Mouse (Mus musculus) adrenal gland, postnatal 10 days (tissue): ENCODE measurements around the gene 9030612E09Rik. TPM values are rescaled to one million over a fixed set of nuclear protein-coding genes. Genes with fewer than 3 reads are reported as not detected.
A peak's percentile ranks its signal among the peaks of the same experiment; 100 is the strongest.

Experiments used
- DNase-seq: peaks from one replicate; pipeline ENCODE4 v3.0.0; 2021; ENCODE audit warnings: mixed read lengths
- long read RNA-seq, 2 experiments: library from polyadenylated mRNA; stranded (forward); transcript quantifications; one replicate each; pipeline ENCODE4 v2.0.0; 2021
- total RNA-seq, 2 experiments: library from RNA; stranded (reverse); gene quantifications; 2 replicates each; pipeline ENCODE4 v1.2.3; 2021

Gene 9030612E09Rik
- total RNA-seq = under 1 TPM; 0.33 to 0.51 TPM
- long read RNA-seq, experiment 1 = 0 reads
- long read RNA-seq, experiment 2, partial matches to known transcripts = 0 of 2 reads
- long read RNA-seq, experiment 2, other reads (novel, unspliced or antisense) = 0 of 2 reads

DNA sequence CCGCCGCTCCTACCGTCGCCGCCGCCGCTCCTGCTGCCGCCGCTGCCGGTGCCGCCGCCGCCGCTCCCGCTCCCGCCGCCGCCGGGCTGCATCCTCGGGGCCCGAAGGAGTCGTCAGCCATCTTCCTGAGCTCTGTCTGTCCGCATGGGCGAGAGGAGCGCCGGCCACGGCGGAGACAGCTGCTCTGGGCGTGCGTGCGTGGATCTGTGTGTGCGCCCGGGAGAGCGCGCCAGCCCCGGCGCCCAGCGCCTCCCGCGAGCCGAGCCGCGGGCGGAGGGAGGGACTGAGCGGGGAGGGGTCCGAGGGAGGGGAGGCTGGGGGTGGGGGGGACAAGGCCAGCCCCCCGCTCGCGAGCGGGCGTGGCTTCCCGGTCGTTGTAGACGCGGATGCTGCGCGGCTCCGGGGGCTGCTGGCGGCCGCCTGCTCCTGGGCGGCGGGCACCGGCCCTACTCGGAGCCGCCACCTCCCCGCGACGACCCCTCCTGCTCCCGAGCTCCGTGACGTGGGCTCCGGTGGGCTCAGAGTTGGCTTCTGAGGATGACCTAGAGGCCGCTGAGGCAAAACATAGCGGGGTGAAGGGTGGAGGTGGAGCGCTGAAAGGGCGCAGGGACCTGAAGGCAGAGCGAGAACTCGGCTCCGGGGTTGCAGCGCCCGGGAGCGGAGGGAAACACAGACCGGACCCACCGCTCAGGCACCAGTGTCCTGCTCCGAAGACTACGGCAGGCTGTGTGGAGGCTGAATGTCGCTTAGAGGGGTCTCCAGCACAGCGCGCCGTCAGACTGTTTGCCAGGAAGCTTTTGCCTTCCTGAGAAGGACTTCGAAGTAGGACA lies at the start of gene 9030612E09Rik, which contains the start of gene Sobp:
Gene 9030612E09Rik, plus strand, starts transcription at position 379 of the 830 bp plus-strand sequence.
Gene Sobp, minus strand, starts transcription at position 205 of the 830 bp plus-strand sequence.
- DNase-seq = peak; percentile 66

GRCm38 (mm10) chr10:43128750-43129149 lies 45.8 kb upstream of the 9030612E09Rik start:
- no peak for DNase-seq

- DNase-seq = no peak
These were observed 40.5 kb upstream of the 9030612E09Rik start for GRCm38 (mm10) chr10:43134027-43134426.

GRCm38 (mm10) chr10:43143173-43143572 lies 31.3 kb upstream of the 9030612E09Rik start:
- no peak for DNase-seq

DNA sequence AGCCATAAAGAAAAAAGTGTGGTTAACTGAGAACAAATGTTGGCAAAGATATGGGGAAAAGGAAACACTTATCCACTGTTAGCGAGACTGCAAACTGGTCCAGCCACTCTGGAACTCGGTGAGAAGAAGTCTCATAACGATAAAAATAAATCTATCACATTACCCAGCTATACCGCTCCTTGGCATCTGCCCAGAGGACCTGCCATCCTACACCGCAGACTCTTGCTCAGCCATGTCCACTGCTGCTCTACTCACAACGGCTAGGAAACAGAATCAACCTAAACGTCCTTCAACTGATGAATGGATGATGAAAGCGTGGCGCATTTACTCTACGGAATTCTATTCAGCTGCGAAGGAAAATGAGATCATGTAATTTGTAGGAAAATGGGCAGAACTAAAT lies 26.0 kb upstream of the 9030612E09Rik start:
- DNase-seq = no peak

- no peak for DNase-seq
These were observed 21.9 kb upstream of the 9030612E09Rik start for GRCm38 (mm10) chr10:43152643-43153042.

DNA sequence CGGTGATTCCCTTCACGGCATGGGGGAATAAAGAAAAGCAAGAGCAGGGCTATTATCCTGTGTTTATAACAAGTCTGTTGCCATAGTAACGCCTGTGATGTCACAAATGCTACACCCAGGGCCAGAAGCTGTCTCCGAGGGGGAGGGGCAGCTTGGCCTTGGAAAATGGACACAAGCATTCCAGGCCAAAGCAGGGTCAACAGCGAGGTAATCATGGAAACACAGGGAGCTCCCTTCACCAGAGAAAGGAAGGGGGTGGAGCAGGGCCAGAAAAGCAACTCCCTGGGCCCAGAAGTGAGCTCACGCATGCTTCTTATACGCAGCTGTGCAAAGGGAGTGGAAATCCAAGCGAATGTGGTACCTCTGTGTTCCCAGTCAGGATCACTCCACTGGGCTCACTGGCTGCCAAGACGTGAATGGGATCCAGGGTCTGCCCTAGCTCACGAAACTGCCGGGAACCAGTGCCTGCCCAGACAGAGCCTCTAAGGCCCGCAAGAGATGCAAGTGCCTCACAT lies 19.4 kb upstream of the 9030612E09Rik start:
- DNase-seq = peak; percentile 74

DNA sequence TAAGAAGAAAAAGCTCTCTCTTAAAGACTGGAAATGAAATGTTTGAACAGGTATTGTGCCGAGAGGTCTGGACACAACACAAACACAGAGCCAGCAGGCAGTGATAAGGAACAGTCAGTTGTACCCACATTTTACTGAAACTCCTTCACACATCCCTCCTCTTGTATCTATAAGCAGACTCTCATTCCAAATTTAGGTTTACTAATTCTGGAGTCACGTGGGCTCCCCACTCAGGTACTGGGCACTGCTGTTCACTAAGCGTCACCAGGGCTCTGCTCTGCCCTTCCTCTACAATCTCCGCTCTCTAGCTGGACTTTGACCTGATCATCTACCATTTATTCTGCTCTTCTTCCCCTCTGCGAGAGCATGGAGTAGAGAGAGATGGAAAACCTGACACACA lies 15.6 kb upstream of the 9030612E09Rik start:
- no peak for DNase-seq

DNA sequence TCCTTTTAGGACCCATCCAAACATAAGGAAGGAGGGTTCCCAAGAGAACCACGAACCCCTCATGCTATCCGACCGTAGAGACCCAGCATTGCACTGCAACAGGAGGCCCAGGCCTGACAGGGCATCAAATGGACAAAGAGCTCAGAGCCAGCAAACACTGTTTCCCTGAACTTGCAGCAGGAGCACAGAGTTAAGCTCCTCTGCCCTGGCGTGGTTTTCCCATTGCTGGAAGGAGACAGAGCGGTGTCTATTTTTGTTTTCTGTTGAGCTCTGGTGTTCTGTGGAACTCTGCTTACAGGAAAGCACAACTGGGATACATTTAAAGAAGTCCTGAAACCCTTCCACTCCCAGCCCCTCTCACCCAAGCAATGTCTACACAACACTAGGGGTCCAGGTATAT lies 15.2 kb upstream of the 9030612E09Rik start:
- no peak for DNase-seq

GRCm38 (mm10) chr10:43162318-43162717 lies 12.2 kb upstream of the 9030612E09Rik start:
- no peak for DNase-seq

GRCm38 (mm10) chr10:43164406-43164805 lies 10.1 kb upstream of the 9030612E09Rik start:
- DNase-seq = no peak

DNA sequence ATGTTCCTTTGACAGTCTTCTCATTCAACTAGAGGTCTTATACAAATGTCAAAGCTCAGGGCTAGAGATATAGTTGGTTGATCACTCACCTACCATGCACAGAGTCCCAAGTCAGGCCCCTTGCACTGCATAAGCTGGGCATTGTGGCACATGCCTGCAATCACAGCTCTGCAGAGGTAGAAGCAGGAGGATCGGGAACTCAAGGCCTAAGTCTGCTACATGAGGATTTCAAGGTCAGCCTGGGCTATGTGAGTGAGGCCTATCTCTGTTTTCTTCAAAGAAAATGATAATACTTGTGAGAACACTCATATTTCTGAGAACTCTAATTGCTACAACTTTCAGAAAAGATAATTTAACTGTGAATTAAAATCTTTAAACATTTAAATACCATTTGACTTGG lies 8.4 kb upstream of the 9030612E09Rik start:
- DNase-seq = no peak

DNA sequence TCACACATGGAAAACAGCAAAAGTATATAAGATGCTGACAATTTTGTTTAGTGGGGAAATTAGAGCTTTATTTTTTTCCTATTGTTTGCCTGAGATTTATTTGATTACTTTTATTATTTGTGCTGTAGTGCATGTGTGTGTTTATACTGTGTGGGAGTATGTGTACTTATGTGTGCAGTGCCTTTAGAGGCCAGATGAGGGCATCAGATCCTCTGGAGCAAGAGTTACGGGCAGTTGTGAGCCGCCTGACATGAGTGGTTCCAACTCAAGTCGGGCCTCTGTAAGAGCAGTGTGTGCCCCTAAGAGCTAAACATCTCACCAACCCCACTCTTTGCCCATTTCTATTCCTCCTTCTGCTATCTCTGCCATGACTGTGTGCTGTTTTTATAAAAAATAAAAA lies 7.7 kb upstream of the 9030612E09Rik start:
- DNase-seq = no peak

DNA sequence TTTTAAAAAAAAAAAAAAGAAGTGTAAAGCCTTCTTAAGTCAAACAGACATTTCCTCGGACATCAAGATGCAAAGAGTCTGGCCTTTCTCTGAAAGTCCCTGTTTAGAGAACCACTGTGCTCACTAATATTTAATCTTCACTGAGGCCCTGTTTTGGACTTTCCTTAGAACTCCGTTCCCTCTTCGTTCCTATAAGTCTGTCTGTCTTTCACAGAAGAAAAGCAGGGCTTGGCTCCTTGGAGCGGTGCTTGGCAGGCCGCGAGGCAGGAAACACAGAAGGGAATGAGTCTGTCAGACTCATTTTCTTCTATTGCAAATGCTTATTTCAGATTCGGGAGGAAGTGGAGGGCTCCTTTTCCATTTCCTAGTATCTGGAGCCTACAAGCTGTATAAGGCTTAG lies 5.7 kb upstream of the 9030612E09Rik start:
- DNase-seq = no peak

GRCm38 (mm10) chr10:43171106-43171505 lies 3.4 kb upstream of the 9030612E09Rik start:
- no peak for DNase-seq

GRCm38 (mm10) chr10:43172066-43172465 lies 2.4 kb upstream of the 9030612E09Rik start:
- no peak for DNase-seq

- no peak for DNase-seq
These were observed 1.9 kb upstream of the 9030612E09Rik start for GRCm38 (mm10) chr10:43172554-43172953.

- peak; percentile 86 for DNase-seq
These were observed 1.2 kb upstream of the 9030612E09Rik start for GRCm38 (mm10) chr10:43173141-43173827.

DNA sequence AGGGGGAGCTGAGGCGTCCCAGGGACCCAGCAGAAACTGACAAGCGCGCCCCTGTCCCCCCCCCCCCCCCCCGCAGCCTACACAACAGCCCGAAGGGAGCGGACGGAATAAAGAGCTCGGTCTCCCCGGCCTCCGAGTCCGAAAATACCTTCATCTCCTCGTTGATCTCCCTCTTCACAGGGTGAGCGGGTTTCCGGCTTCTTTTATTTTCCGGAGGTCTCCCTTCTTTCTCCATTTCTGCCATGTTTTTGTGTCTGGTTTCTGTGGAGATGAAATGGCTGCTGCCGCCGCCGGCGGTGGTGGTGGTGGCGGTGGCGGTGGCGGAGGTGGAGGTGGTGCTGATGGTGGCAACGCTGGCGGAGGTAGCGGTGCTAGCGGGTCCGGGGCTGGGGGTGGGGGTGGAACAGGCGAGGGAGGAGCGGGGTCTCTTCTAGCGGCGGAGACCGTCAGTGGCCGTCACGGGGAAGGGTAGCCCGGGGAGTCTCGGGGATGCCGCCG lies 627 bp upstream of the 9030612E09Rik start:
- DNase-seq = peak; percentile 6

GRCm38 (mm10) chr10:43175156-43175601 lies 675 bp downstream of the 9030612E09Rik start:
- DNase-seq = peak; percentile 16

- DNase-seq = peak; percentile 20
These were observed 5.9 kb downstream of the 9030612E09Rik start for GRCm38 (mm10) chr10:43180313-43180912.

DNA sequence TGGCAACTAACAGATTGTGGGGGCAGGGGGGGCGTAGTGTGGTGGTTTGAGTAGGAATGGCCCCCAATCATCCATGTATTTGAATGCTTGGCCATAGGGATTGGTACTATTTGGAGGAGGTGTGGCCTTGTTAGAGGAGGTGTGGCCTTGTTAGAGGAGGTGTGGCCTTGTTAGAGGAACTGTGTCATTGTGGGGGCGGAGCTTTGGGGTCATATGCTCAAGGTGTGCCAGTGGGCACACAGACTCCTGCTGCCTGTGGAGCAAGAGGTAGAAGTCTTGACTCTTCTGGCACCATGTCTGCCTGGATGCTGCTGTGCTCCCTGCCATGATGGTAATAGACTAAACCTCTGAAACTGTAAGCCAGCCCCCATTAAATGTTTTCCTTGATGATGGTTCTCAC lies 25.7 kb downstream of the 9030612E09Rik start:
- no peak for DNase-seq
